Mouse (Mus musculus) liver, postnatal 0 days (tissue): ENCODE data around the gene Knstrn.

Source experiments
- CTCF ChIP-seq: sonication (generic); IDR thresholded peaks from 2 replicates; pipeline ENCODE4 v1.5.1; 2016; ENCODE audit warnings: antibody characterized with exemption, low read depth
- EP300 ChIP-seq: IDR thresholded peaks from 2 replicates; pipeline ENCODE4 v1.6.1; 2016; ENCODE audit warnings: antibody characterized with exemption, low read depth, mild to moderate bottlenecking

DNA sequence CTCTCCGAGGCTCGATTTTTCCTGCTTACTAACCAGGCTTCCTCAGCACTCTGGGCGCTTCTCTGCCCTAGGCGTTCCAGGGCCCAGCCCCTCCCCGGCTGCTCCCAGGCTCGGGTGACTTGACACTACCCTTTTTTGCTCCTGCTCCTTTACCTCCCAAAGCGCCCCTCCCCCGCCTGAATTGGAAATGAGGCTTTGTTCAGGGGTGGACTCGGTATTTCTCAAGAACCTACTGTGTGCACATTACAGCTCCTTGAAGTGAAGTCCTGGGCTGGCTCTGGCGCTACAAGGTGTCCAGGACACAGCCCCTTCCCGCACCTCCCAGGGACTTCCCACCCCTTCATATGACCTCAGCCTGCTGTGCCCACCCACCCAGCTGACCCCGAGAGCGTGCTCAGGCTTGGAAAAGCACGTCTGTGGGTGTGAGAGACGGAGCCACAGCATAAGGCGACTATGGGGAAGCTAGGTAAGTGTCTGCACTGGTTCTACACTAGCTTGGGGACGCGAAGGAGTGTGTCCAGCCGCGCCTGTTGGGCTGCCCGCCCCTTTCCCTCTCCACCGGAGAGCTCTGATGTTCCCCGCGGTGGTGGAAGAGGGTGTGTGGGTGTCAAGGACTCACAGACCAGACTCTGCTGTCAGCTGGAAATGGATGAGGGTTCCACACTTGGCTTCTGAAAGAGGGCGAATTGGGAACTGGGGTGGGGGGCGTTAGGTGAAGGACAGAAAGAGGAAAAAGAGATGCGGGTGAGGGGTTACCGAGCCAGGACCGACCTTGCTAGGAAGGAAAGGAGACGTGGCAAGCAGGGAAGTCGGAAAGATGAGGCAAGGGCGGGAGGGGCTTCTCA lies 86.4 kb downstream of the Knstrn start, which contains the start of gene Bahd1:
- TF ChIP-seq CTCF (no peak), EP300 (no peak)
